Mouse (Mus musculus): ENCODE data around the gene Wdpcp. TPM values are rescaled to one million over a fixed set of nuclear protein-coding genes. Genes with fewer than 3 reads are reported as not detected.

Wdpcp gene
- polyA plus RNA-seq, 1 experiment from 2014 or later: 6.7 TPM

GRCm38 (mm10) chr11:21864516-21864915 is 292.5 kb downstream of the Wdpcp start:
- no peak for TF ChIP-seq CTCF (IDR thresholded peaks at IDR 0.05; ENCODE audit: low read depth)
- Histone ChIP-seq H3K4me1 (replicated peaks; ENCODE audit: insufficient read depth, low read length) (no peaks in the 10 kb centered on the region), H3K27ac (no peak overlapping the region), H3K27me3 (ENCODE audit: insufficient read depth, low read length) (no peaks in the 10 kb centered on the region), H3K9me3 (replicated peaks; ENCODE audit: low read length) (no peaks in the 10 kb centered on the region), H3K4me2 (ENCODE audit: low read length) (no peak overlapping the region), H3K4me3 (replicated peaks; ENCODE audit: low read depth, low read length) (no peak overlapping the region), H3K9ac (ENCODE audit: low read depth, low read length) (no peak overlapping the region), H3K36me3 (ENCODE audit: insufficient read depth, low read length) (no peaks in the 10 kb centered on the region)
- no peak for DNase-seq (ENCODE audit: low spot score)
- no peak for ATAC-seq (replicated peaks; ENCODE audit: low FRiP score, low read depth)
- WGBS: 49% methylated on average over 6 of the region's 6 CpGs

- Histone ChIP-seq H3K4me3 (replicated peaks; ENCODE audit: low read depth, low read length) (no peak overlapping the region), H3K9me3 (replicated peaks; ENCODE audit: low read length) (no peaks in the 10 kb centered on the region), H3K27ac (no peak overlapping the region), H3K27me3 (ENCODE audit: insufficient read depth, low read length) (no peaks in the 10 kb centered on the region), H3K4me2 (ENCODE audit: low read length) (no peak overlapping the region), H3K9ac (ENCODE audit: low read depth, low read length) (no peak overlapping the region), H3K4me1 (replicated peaks; ENCODE audit: insufficient read depth, low read length) (no peaks in the 10 kb centered on the region), H3K36me3 (ENCODE audit: insufficient read depth, low read length) (no peaks in the 10 kb centered on the region)
- DNase-seq (ENCODE audit: low spot score): no peak
- no peak for TF ChIP-seq CTCF (IDR thresholded peaks at IDR 0.05; ENCODE audit: low read depth)
- 66% methylated on average over 3 of the region's 3 CpGs for WGBS
- no peak; the same call in 1 of the 2 replicates for ATAC-seq (replicated peaks; ENCODE audit: low FRiP score, low read depth)
These were observed 296.6 kb downstream of the Wdpcp start for GRCm38 (mm10) chr11:21868675-21869074.

GRCm38 (mm10) chr11:21870863-21871262 is 298.8 kb downstream of the Wdpcp start:
- no peak overlapping the region for H3K4me3 ChIP-seq (replicated peaks; ENCODE audit: low read depth, low read length)
- 67% methylated on average over 1 of the region's 1 CpGs for WGBS
- no peaks in the 10 kb centered on the region for H3K9me3 ChIP-seq (replicated peaks; ENCODE audit: low read length)
- H3K4me2 ChIP-seq (ENCODE audit: low read length): no peak overlapping the region
- no peaks in the 10 kb centered on the region for H3K36me3 ChIP-seq (ENCODE audit: insufficient read depth, low read length)
- no peaks in the 10 kb centered on the region for H3K27me3 ChIP-seq (ENCODE audit: insufficient read depth, low read length)
- no peak overlapping the region for H3K27ac ChIP-seq
- ATAC-seq (replicated peaks; ENCODE audit: low FRiP score, low read depth) (no peak), DNase-seq (ENCODE audit: low spot score) (no peak)
- TF ChIP-seq CTCF (IDR thresholded peaks at IDR 0.05; ENCODE audit: low read depth): no peak
- H3K9ac ChIP-seq (ENCODE audit: low read depth, low read length): no peak overlapping the region
- no peaks in the 10 kb centered on the region for H3K4me1 ChIP-seq (replicated peaks; ENCODE audit: insufficient read depth, low read length)

GRCm38 (mm10) chr11:21871728-21872127 is 299.7 kb downstream of the Wdpcp start:
- Histone ChIP-seq H3K27ac (no peak overlapping the region), H3K4me2 (ENCODE audit: low read length) (no peak overlapping the region), H3K9ac (ENCODE audit: low read depth, low read length) (no peak overlapping the region), H3K4me3 (replicated peaks; ENCODE audit: low read depth, low read length) (no peak overlapping the region), H3K27me3 (ENCODE audit: insufficient read depth, low read length) (no peaks in the 10 kb centered on the region), H3K4me1 (replicated peaks; ENCODE audit: insufficient read depth, low read length) (no peaks in the 10 kb centered on the region), H3K9me3 (replicated peaks; ENCODE audit: low read length) (no peaks in the 10 kb centered on the region), H3K36me3 (ENCODE audit: insufficient read depth, low read length) (no peaks in the 10 kb centered on the region)
- DNase-seq (ENCODE audit: low spot score) (no peak), ATAC-seq (replicated peaks; ENCODE audit: low FRiP score, low read depth) (no peak)
- no peak for TF ChIP-seq CTCF (IDR thresholded peaks at IDR 0.05; ENCODE audit: low read depth)
- WGBS: 64% methylated on average over 4 of the region's 4 CpGs

- TF ChIP-seq CTCF (IDR thresholded peaks at IDR 0.05; ENCODE audit: low read depth): no peak
- Histone ChIP-seq H3K4me3 (replicated peaks; ENCODE audit: low read depth, low read length) (no peak overlapping the region), H3K36me3 (ENCODE audit: insufficient read depth, low read length) (no peaks in the 10 kb centered on the region), H3K9ac (ENCODE audit: low read depth, low read length) (no peak overlapping the region), H3K4me2 (ENCODE audit: low read length) (no peak overlapping the region), H3K4me1 (replicated peaks; ENCODE audit: insufficient read depth, low read length) (no peaks in the 10 kb centered on the region), H3K9me3 (replicated peaks; ENCODE audit: low read length) (no peaks in the 10 kb centered on the region), H3K27me3 (ENCODE audit: insufficient read depth, low read length) (no peaks in the 10 kb centered on the region), H3K27ac (no peak overlapping the region)
- ATAC-seq (replicated peaks; ENCODE audit: low FRiP score, low read depth): no peak
- 76% methylated on average over 2 of the region's 2 CpGs for whole genome bisulfite sequencing
- DNase-seq (ENCODE audit: low spot score): no peak
These were observed 303.0 kb downstream of the Wdpcp start for GRCm38 (mm10) chr11:21875077-21875476.

- Histone ChIP-seq H3K27me3 (ENCODE audit: insufficient read depth, low read length) (no peaks in the 10 kb centered on the region), H3K4me2 (ENCODE audit: low read length) (no peak overlapping the region), H3K36me3 (ENCODE audit: insufficient read depth, low read length) (no peaks in the 10 kb centered on the region), H3K4me1 (replicated peaks; ENCODE audit: insufficient read depth, low read length) (no peaks in the 10 kb centered on the region), H3K27ac (no peak overlapping the region), H3K4me3 (replicated peaks; ENCODE audit: low read depth, low read length) (no peak overlapping the region), H3K9me3 (replicated peaks; ENCODE audit: low read length) (no peaks in the 10 kb centered on the region), H3K9ac (ENCODE audit: low read depth, low read length) (no peak overlapping the region)
- WGBS: 78% methylated on average over 3 of the region's 3 CpGs
- no peak for ATAC-seq (replicated peaks; ENCODE audit: low FRiP score, low read depth)
- no peak for TF ChIP-seq CTCF (IDR thresholded peaks at IDR 0.05; ENCODE audit: low read depth)
- DNase-seq (ENCODE audit: low spot score): no peak
These were observed 322.7 kb downstream of the Wdpcp start for GRCm38 (mm10) chr11:21894696-21895095.

- 85% methylated on average over 3 of the region's 3 CpGs for WGBS
- Histone ChIP-seq H3K9ac (ENCODE audit: low read depth, low read length) (no peak overlapping the region), H3K27ac (no peak overlapping the region), H3K36me3 (ENCODE audit: insufficient read depth, low read length) (no peaks in the 10 kb centered on the region), H3K4me2 (ENCODE audit: low read length) (no peak overlapping the region), H3K4me3 (replicated peaks; ENCODE audit: low read depth, low read length) (no peak overlapping the region), H3K9me3 (replicated peaks; ENCODE audit: low read length) (no peaks in the 10 kb centered on the region), H3K4me1 (replicated peaks; ENCODE audit: insufficient read depth, low read length) (no peaks in the 10 kb centered on the region), H3K27me3 (ENCODE audit: insufficient read depth, low read length) (no peaks in the 10 kb centered on the region)
- ATAC-seq (replicated peaks; ENCODE audit: low FRiP score, low read depth) (no peak), DNase-seq (ENCODE audit: low spot score) (no peak)
- TF ChIP-seq CTCF (IDR thresholded peaks at IDR 0.05; ENCODE audit: low read depth): no peak
These were observed 350.5 kb downstream of the Wdpcp start for GRCm38 (mm10) chr11:21922531-21922930.

Small RNAs within 50 kb of the gene (microRNA-seq; reads per million reads assigned to microRNA genes)
- not detected for gene Gm22990

Other genes starting within 250 kb of the Wdpcp start
- 90.1 and 97.4 TPM in 2 replicates for gene Ugp2, start 201.0 kb upstream of the Wdpcp start, polyA plus RNA-seq (2015; fragmentation: Nextera tagmentation; extraction: Ambion mirVana)
- gene Mdh1, start 132 bp downstream of the Wdpcp start, polyA plus RNA-seq (2015; fragmentation: Nextera tagmentation; extraction: Ambion mirVana): 1,098 and 1,121 TPM in 2 replicates